Mouse (Mus musculus) liver, embryonic 13.5 days (tissue): ENCODE data around the gene Cltc. TPM values are rescaled to one million over a fixed set of nuclear protein-coding genes. Genes with fewer than 3 reads are reported as not detected.

Source experiments
- ATAC-seq: fragments of 200-750 bp; cut with Nextera tagmentation; 2 replicates; pipeline ENCODE4 v1.8.0; 2017; ENCODE audit warnings: low read depth, mild to moderate bottlenecking, moderate number of reproducible peaks, moderate library complexity
- DNase-seq: peaks from one replicate; pipeline ENCODE4 v3.0.0; 2022
- H3K27ac ChIP-seq: fragments of 300-500 bp; sonication (generic); 2 replicates; pipeline ENCODE4 v1.5.1; 2015; ENCODE audit warnings: moderate library complexity, mild to moderate bottlenecking, inconsistent platforms
- H3K27me3 ChIP-seq: fragments of 300-500 bp; sonication (generic); 2 replicates; pipeline ENCODE4 v1.6.1; 2015; ENCODE audit warnings: mild to moderate bottlenecking, inconsistent platforms
- H3K36me3 ChIP-seq: fragments of 300-500 bp; sonication (generic); 2 replicates; pipeline ENCODE4 v1.6.1; 2015; ENCODE audit warnings: mild to moderate bottlenecking, inconsistent platforms
- H3K4me1 ChIP-seq: fragments of 300-500 bp; sonication (generic); replicated peaks from 2 replicates; pipeline ENCODE4 v1.6.1; 2015; ENCODE audit warnings: inconsistent platforms
- H3K4me2 ChIP-seq: fragments of 300-500 bp; sonication (generic); 2 replicates; pipeline ENCODE4 v1.6.1; 2015; ENCODE audit warnings: inconsistent platforms, mild to moderate bottlenecking, moderate library complexity
- H3K4me3 ChIP-seq: fragments of 300-500 bp; sonication (generic); replicated peaks from 2 replicates; pipeline ENCODE4 v1.5.1; 2015; ENCODE audit warnings: mild to moderate bottlenecking, inconsistent platforms
- H3K9ac ChIP-seq: fragments of 300-500 bp; sonication (generic); 2 replicates; pipeline ENCODE4 v1.6.1; 2015; ENCODE audit warnings: mild to moderate bottlenecking, inconsistent platforms
- H3K9me3 ChIP-seq: fragments of 300-500 bp; sonication (generic); replicated peaks from 2 replicates; pipeline ENCODE4 v1.6.1; 2016; ENCODE audit warnings: inconsistent platforms
- WGBS: fragments of 180-500 bp; shearing (Covaris S2); methylation state at CpG from one replicate; pipeline ENCODE4 v1.1.7; 2015; ENCODE audit not compliant: insufficient replicate concordance; 5-methylcytosine and 5-hydroxymethylcytosine counted together
- polyA plus RNA-seq: library from polyadenylated mRNA; unstranded; fragments of >200 nt; fragmentation: Nextera tagmentation; extraction: Ambion mirVana; gene quantifications from 2 replicates; pipeline ENCODE4 v1.2.1, GENCODE M21; 2015

The Cltc gene
- polyA plus RNA-seq, 1 experiment from 2014 or later, result 80.0 TPM

DNA sequence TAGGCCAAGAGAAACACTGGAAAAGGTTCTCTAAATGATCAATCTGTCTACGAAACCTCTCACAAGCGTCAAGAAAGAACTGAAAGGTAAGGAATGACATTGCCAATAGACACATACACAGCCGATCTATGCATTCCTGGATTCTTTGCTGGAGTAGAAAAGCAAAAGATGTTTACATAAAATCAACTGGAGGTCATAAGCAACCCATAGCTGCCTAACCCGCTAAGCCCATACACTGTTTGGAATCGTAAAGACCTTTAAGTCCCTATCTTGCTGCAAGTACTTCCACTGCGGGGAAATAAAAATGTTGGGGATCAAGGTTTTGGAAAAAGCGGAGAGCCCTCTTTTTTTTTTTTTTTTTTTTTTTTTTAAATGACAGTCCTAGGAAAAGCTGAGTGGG, 74.5 kb downstream of the Cltc start:
- WGBS, result 27% methylated on average over 7 of the region's 7 CpGs
- DNase-seq, result no peak
- peak overlapping the region; percentile 95 for H3K9ac ChIP-seq
- peak overlapping the region; percentile 96 for H3K27ac ChIP-seq
- peaks cover 17% of the 10 kb centered on the region for H3K36me3 ChIP-seq
- no peaks in the 10 kb centered on the region for H3K27me3 ChIP-seq
- peak overlapping the region; percentile 93 for H3K4me3 ChIP-seq
- H3K4me2 ChIP-seq, result peak overlapping the region; percentile 86
- peaks cover 64% of the 10 kb centered on the region for H3K4me1 ChIP-seq
- H3K9me3 ChIP-seq, result no peaks in the 10 kb centered on the region
- ATAC-seq, result no peak

DNA sequence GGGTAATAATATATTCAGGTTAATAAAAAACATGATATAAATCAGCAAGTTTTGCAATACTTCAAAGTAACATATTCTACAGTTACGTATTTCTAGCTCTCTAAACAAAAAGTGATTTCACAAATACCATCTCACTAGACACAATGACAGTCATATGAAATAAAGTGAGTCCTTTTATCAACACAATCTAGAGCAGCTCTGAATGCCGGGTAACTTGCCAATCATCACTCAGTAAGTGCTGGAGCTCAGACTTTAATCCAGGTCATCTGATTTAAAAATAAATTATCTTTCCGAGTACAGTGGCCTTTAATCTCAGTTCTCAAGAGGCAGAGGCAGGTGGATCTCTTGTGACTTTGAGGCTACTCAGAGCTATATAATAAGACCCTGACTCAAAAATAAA, 75.9 kb downstream of the Cltc start:
- Histone ChIP-seq H3K4me1 (peaks cover 70% of the 10 kb centered on the region), H3K4me2 (peak overlapping the region; percentile 86), H3K9ac (peak overlapping the region; percentile 95; the same call in 1 of the 2 replicates), H3K27ac (peak overlapping the region; percentile 55), H3K9me3 (no peaks in the 10 kb centered on the region), H3K36me3 (peaks cover 15% of the 10 kb centered on the region; the same call in 1 of the 2 replicates), H3K4me3 (peak overlapping the region; percentile 93), H3K27me3 (no peaks in the 10 kb centered on the region)
- DNase-seq (no peak), ATAC-seq (no peak)
- WGBS, result 55% methylated on average over 3 of the region's 3 CpGs

DNA sequence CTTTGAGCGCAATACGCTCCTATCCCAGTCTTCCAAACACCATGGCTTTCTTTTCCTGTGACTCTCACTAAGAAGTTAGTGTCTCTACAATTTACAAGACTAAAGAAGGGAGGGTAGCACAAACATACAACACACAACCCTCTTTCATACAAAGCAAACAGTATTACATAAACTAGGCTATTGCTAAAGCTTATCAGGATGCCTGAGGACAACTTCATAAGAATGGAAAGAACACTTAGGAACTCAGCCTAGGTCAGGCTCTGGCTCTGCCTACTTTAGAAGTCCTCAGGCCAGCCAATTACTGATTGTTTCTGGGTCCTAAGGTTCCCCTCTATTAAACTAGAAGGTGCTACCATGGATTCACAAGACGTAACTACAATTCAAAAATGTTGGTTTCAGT, 76.6 kb downstream of the Cltc start:
- WGBS, result 94% methylated on average over 3 of the region's 3 CpGs
- Histone ChIP-seq H3K4me1 (peaks cover 73% of the 10 kb centered on the region), H3K27ac (peak overlapping the region; percentile 23; the same call in 1 of the 2 replicates), H3K9me3 (no peaks in the 10 kb centered on the region), H3K27me3 (no peaks in the 10 kb centered on the region), H3K9ac (no peak overlapping the region), H3K4me3 (no peak overlapping the region), H3K4me2 (no peak overlapping the region), H3K36me3 (peaks cover 12% of the 10 kb centered on the region; the same call in 1 of the 2 replicates)
- DNase-seq (no peak), ATAC-seq (no peak)

DNA sequence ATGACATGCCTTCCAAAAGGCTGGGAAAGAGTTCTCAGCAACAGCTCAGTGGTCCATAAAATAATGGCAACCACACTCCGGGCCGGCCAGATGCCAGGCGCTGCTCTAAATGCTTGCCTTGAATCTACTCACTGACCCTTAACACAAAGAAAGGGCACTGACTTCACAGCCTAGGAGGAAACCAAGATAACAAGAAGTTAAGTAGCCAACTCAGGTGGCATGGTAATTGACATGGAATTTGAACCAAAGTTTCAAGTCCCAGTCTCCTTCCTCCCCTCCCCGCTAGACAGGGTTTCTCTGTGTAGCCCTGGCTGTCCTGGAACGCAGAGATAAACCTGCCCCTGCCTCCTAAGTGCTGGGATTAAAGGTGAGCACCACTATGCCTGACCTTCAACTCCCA, 78.4 kb downstream of the Cltc start:
- 71% methylated on average over 5 of the region's 5 CpGs for WGBS
- Histone ChIP-seq H3K36me3 (peaks cover 12% of the 10 kb centered on the region; the same call in 1 of the 2 replicates), H3K9me3 (no peaks in the 10 kb centered on the region), H3K4me1 (peaks cover 72% of the 10 kb centered on the region), H3K4me3 (no peak overlapping the region), H3K27me3 (no peaks in the 10 kb centered on the region), H3K4me2 (no peak overlapping the region), H3K9ac (peak overlapping the region; percentile 26; the same call in 1 of the 2 replicates), H3K27ac (peak overlapping the region; percentile 75)
- DNase-seq, result no peak
- no peak for ATAC-seq

DNA sequence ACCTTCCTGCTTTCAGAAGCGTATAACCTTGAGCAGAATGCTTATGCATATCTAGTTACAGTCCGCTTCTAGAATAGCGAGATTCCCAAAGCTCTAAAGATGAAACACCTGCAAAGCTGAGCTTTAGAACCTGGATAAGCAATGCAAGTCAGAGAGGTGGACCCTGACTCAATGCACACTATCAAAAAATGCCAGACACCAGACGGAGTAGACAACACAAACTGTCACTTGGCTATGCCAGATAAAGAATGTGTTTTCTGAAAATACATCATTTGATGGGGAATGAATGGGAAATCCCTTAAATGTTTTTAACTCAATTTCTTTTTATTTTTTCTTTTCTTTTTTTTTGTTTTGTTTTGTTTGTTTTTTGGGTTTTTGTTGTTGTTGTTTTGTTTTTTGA, 81.8 kb downstream of the Cltc start:
- DNase-seq, result peak; percentile 38
- Histone ChIP-seq H3K4me2 (0 out of 2 replicates have a peak overlapping the region, but pooled peaks have one; percentile 16), H3K9me3 (no peaks in the 10 kb centered on the region), H3K27ac (peak overlapping the region; percentile 73), H3K36me3 (peaks cover 12% of the 10 kb centered on the region; the same call in 1 of the 2 replicates), H3K4me3 (no peak overlapping the region), H3K27me3 (no peaks in the 10 kb centered on the region), H3K4me1 (peaks cover 82% of the 10 kb centered on the region), H3K9ac (no peak overlapping the region)
- peak; percentile 75 for ATAC-seq
- 46% methylated on average over 4 of the region's 4 CpGs for WGBS

DNA sequence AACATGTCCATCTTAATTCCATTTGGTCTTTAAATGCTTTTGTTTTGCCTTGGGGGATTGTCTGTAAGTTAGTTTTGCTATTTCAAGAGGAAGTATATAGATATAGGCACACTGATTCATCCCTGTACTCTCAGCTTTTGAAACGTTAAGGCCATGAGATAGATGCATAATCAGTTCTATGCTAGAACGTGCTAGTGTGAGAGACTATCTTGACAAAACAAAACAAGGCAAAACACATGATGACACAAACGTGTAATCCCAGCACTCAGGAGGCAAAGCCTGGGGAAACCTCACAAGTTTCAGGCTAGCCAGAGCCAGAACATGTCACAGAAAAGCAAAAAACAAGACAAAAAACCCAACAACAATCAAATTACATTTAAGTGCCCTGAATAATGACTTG, 84.6 kb downstream of the Cltc start:
- Histone ChIP-seq H3K4me3 (no peak overlapping the region), H3K36me3 (0 out of 2 replicates have a peak, but pooled peaks cover 8% of the 10 kb centered on the region), H3K9me3 (no peaks in the 10 kb centered on the region), H3K27me3 (no peaks in the 10 kb centered on the region), H3K4me1 (peaks cover 87% of the 10 kb centered on the region), H3K4me2 (no peak overlapping the region), H3K27ac (0 out of 2 replicates have a peak overlapping the region, but pooled peaks have one; percentile 55), H3K9ac (no peak overlapping the region)
- no peak for ATAC-seq
- WGBS, result 28% methylated on average over 3 of the region's 3 CpGs
- DNase-seq, result no peak

DNA sequence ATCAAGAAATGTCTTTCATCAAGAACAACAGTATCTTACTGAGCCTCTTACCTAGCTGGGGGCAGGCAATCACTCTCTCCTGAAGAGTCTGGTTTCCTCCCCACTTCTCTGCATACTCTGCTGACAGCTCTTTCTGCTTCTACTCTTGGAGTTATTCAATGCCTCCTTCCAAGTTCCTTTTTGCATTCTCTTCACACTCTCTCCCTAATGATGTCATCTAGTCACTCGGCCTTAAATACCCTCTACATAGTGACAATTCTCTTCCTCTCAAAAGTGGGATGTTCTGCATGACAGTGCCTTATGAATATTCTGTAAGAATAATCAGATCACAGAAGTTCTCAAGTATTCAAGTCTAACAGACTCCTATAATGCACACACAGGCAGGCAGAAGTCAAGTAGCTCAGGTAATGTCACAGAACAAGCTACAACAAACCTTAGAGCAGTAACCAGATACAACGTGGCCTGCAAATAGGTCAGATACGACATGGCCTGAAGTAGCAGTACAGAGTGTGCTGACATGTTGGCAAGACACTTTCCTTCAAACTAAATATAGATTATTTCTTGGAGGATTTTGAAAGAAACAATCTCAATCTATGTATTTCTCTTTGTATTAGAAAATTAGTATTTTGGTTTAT, 86.2 kb downstream of the Cltc start:
- no peaks in the 10 kb centered on the region for H3K27me3 ChIP-seq
- 0 out of 2 replicates have a peak overlapping the region, but pooled peaks have one; percentile 0 for H3K9ac ChIP-seq
- H3K27ac ChIP-seq, result peak overlapping the region; percentile 47
- ATAC-seq (no peak), DNase-seq (no peak)
- H3K36me3 ChIP-seq, result no peaks in the 10 kb centered on the region
- H3K4me3 ChIP-seq, result no peak overlapping the region
- no peaks in the 10 kb centered on the region for H3K9me3 ChIP-seq
- no peak overlapping the region for H3K4me2 ChIP-seq
- H3K4me1 ChIP-seq, result peaks cover 85% of the 10 kb centered on the region
- 60% methylated on average over 3 of the region's 3 CpGs for WGBS

DNA sequence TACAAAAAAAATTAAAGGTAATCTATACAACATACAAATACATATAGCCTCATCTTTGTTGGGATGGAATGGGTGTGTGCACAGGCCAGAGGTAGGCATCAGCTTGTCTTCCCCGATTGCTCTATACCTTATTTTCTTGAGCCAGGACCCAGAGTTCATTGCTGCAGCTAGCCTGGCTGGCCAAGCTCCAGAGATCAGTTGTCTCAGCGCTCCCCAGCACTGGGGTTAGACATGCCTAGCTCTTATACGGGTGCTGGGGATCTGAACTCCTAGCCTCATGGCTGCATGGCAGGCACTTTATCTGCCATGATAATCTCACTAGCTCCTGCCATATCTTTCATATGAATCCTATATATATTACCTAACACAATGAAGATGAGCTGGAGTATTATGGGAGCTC, 89.2 kb downstream of the Cltc start:
- DNase-seq, result no peak
- peaks cover 87% of the 10 kb centered on the region for H3K4me1 ChIP-seq
- no peaks in the 10 kb centered on the region for H3K27me3 ChIP-seq
- no peaks in the 10 kb centered on the region for H3K9me3 ChIP-seq
- WGBS, result 58% methylated on average over 3 of the region's 3 CpGs
- peak overlapping the region; percentile 54 for H3K9ac ChIP-seq
- peaks cover 18% of the 10 kb centered on the region for H3K36me3 ChIP-seq
- peak overlapping the region; percentile 47 for H3K4me2 ChIP-seq
- H3K27ac ChIP-seq, result peak overlapping the region; percentile 92
- no peak overlapping the region for H3K4me3 ChIP-seq
- ATAC-seq, result no peak

DNA sequence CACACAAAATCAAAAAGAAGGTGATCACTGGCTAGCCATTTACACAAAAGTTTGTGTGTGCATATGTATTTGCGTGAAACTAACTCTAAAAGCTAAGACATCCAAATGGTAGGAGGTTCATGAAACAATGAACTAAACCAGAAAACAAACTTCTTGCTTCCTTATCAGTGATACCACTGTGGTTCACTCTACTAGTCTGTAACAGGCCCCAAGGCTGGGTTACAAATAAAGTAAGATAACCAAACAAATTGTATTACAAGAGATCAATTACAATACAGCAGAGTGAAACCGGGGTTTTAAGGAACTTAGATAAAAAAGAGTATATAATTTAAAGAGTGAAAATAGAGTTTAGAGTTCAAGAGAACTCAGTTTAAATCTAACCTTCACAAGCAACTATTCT, 89.8 kb downstream of the Cltc start:
- H3K4me1 ChIP-seq, result peaks cover 86% of the 10 kb centered on the region
- H3K27me3 ChIP-seq, result no peaks in the 10 kb centered on the region
- DNase-seq (no peak), ATAC-seq (no peak)
- peaks cover 20% of the 10 kb centered on the region for H3K36me3 ChIP-seq
- H3K9me3 ChIP-seq, result no peaks in the 10 kb centered on the region
- H3K4me3 ChIP-seq, result no peak overlapping the region
- 37% methylated on average over 2 of the region's 2 CpGs for WGBS
- H3K9ac ChIP-seq, result peak overlapping the region; percentile 54; the same call in 1 of the 2 replicates
- peak overlapping the region; percentile 92 for H3K27ac ChIP-seq
- peak overlapping the region; percentile 47 for H3K4me2 ChIP-seq

DNA sequence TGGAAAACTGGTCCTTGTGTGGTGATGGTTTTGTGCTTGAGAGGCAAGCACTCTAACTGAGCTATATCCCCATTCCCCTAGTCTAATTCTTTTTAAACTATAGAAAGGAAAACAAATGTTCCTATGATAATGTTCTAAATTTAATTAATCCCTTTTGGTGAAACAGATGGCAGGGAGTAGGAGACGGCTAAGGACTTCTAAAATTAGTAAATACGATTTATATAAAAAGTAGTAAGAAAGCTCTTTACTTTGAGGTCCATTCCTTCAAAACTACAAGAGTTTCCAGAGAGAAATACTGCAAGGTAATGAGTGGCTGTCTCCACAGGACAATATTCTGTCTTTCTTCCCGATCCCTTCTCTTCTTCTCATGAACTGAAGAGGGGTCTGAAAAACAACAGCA, 93.0 kb downstream of the Cltc start:
- no peak for ATAC-seq
- no peaks in the 10 kb centered on the region for H3K27me3 ChIP-seq
- 0 out of 2 replicates have a peak overlapping the region, but pooled peaks have one; percentile 14 for H3K4me3 ChIP-seq
- no peak for DNase-seq
- peaks cover 74% of the 10 kb centered on the region for H3K4me1 ChIP-seq
- peak overlapping the region; percentile 61 for H3K4me2 ChIP-seq
- peak overlapping the region; percentile 61 for H3K9ac ChIP-seq
- H3K9me3 ChIP-seq, result no peaks in the 10 kb centered on the region
- H3K27ac ChIP-seq, result peak overlapping the region; percentile 98
- peaks cover 43% of the 10 kb centered on the region for H3K36me3 ChIP-seq
- 71% methylated on average over 3 of the region's 3 CpGs for WGBS

DNA sequence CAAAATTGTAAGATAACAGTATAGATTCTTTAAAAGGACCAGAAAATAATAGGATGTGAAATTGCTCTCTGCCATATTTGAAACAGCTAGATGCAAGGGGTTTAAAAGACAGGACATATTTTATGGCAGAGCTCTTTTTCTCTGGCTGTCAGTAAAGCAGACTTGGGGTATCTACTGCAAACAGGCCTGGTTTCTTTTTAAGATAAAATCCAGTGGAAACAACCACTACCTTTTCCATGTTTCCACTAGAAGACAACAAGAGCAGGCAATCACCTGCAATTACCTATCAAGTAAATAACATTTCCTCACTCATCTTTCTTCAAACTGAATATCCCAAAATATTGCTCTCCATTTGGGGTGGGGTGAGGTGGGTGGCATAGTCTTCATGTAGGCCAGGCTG, 93.4 kb downstream of the Cltc start:
- peak overlapping the region; percentile 61 for H3K9ac ChIP-seq
- peaks cover 70% of the 10 kb centered on the region for H3K4me1 ChIP-seq
- peaks cover 47% of the 10 kb centered on the region for H3K36me3 ChIP-seq
- 0 out of 2 replicates have a peak overlapping the region, but pooled peaks have one; percentile 14 for H3K4me3 ChIP-seq
- no peaks in the 10 kb centered on the region for H3K27me3 ChIP-seq
- no peak for DNase-seq
- peak overlapping the region; percentile 61 for H3K4me2 ChIP-seq
- H3K27ac ChIP-seq, result peak overlapping the region; percentile 98
- no peaks in the 10 kb centered on the region for H3K9me3 ChIP-seq
- peak; percentile 60 for ATAC-seq
